In the genomic region with DNA sequence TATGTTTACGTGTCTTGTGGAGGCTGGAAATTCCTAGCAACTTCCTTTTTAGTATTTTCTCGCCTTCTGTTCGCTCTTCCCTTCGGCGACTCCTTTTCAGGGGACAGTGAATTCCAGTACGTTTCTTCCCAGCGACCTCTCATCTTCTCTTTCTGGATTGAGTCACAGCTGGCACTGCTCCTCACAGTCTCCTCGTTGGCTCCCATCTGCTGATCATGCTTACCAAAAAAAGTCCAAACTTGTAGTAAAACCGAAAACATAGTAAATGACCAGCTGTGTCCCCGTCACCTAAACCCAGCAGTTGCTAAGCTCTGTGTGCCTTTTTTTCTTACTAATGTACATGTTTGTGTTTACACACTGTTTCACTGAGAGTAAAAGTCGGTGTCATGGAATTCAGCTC, we compare ENCODE assay signal across 22 mouse cellular contexts. TPM values are rescaled to one million over a fixed set of nuclear protein-coding genes. Genes with fewer than 3 reads are reported as not detected.
DNase-seq lines count a peak whose midpoint lies in the region; ATAC-seq lines count a peak whose summit lies in the region.
"Had no signal": no experiment of that assay in that cellular context is flagged by ENCODE, and none has a peak within 500 bp of the region (broad histone marks: within the 10 kb centered on the region; RNA-seq: fewer than 3 reads in every experiment).

No protein-coding gene starts in this region.

- 68% methylated on average over 11 of the region's 11 CpGs for WGBS in heart, embryonic 16.5 days
- 80% methylated on average over 11 of the region's 11 CpGs for WGBS in heart, embryonic 10.5 days
- 80% methylated on average over 11 of the region's 11 CpGs for WGBS in hindbrain, embryonic 12.5 days

- H3K4me1 ChIP-seq in heart, embryonic 16.5 days (ENCODE audit: control insufficient read depth, insufficient read depth, low read length): no peaks in the 10 kb centered on the region
- peaks cover 3% of the 10 kb centered on the region; the same call in 1 of the 2 replicates for H3K4me1 ChIP-seq in heart, embryonic 10.5 days
- H3K4me1 ChIP-seq in hindbrain, embryonic 12.5 days: no peaks in the 10 kb centered on the region
- H3K4me1 ChIP-seq: limb, embryonic 12.5 days; midbrain, embryonic 12.5 days; neural tube, embryonic 12.5 days had no signal

- H3K27me3 ChIP-seq in heart, embryonic 16.5 days (ENCODE audit: control insufficient read depth, insufficient read depth, low read length): no peaks in the 10 kb centered on the region
- no peaks in the 10 kb centered on the region for H3K27me3 ChIP-seq in heart, embryonic 10.5 days (ENCODE audit: insufficient read depth, poor library complexity, severe bottlenecking)
- no peaks in the 10 kb centered on the region for H3K27me3 ChIP-seq in hindbrain, embryonic 12.5 days
- H3K27me3 ChIP-seq: limb, embryonic 12.5 days; midbrain, embryonic 12.5 days; neural tube, embryonic 12.5 days had no signal

- no peaks in the 10 kb centered on the region for H3K36me3 ChIP-seq in heart, embryonic 16.5 days (ENCODE audit: control insufficient read depth, insufficient read depth)
- no peaks in the 10 kb centered on the region for H3K36me3 ChIP-seq in heart, embryonic 10.5 days
- no peaks in the 10 kb centered on the region for H3K36me3 ChIP-seq in hindbrain, embryonic 12.5 days
- H3K36me3 ChIP-seq: G1E; neural tube, embryonic 12.5 days had no signal

- H3K4me3 ChIP-seq in heart, embryonic 16.5 days (ENCODE audit: low read length): no peak overlapping the region
- H3K4me3 ChIP-seq in heart, embryonic 10.5 days: no peak overlapping the region
- no peak overlapping the region for H3K4me3 ChIP-seq in hindbrain, embryonic 12.5 days
- H3K4me3 ChIP-seq: forebrain, embryonic 10.5 days; limb, embryonic 12.5 days; midbrain, embryonic 12.5 days; neural tube, embryonic 12.5 days had no signal

- no peak overlapping the region for H3K4me2 ChIP-seq in heart, embryonic 16.5 days (ENCODE audit: low read depth, low read length)
- H3K4me2 ChIP-seq in hindbrain, embryonic 12.5 days (replicated peaks): no peak overlapping the region
- H3K4me2 ChIP-seq: limb, embryonic 12.5 days; midbrain, embryonic 12.5 days; neural tube, embryonic 12.5 days had no signal

- no peak for ATAC-seq in heart, embryonic 16.5 days (replicated peaks; ENCODE audit: extremely low read depth, insufficient read depth, low FRiP score)
- no peak for ATAC-seq in hindbrain, embryonic 12.5 days (ENCODE audit: low FRiP score)
- ATAC-seq: forebrain, postnatal 0 days; hindbrain, embryonic 16.5 days; intestine, embryonic 16.5 days had no signal

- peaks cover 3% of the 10 kb centered on the region; the same call in 1 of the 2 replicates for H3K9me3 ChIP-seq in heart, embryonic 16.5 days (replicated peaks; ENCODE audit: control insufficient read depth, low read length)
- no peaks in the 10 kb centered on the region for H3K9me3 ChIP-seq in heart, embryonic 10.5 days
- no peaks in the 10 kb centered on the region for H3K9me3 ChIP-seq in hindbrain, embryonic 12.5 days (replicated peaks)
- H3K9me3 ChIP-seq: forebrain, embryonic 10.5 days; G1E; limb, embryonic 12.5 days; midbrain, embryonic 12.5 days; neural tube, embryonic 12.5 days had no signal

- DNase-seq in gastrocnemius, adult 18-20 months (ENCODE audit: low spot score): peak; percentile 49
- no peak for DNase-seq in gastrocnemius, postnatal 4 days (ENCODE audit: low spot score in 2 of 2)
- DNase-seq in heart, embryonic 10.5 days (ENCODE audit: low spot score): no peak
- peak; percentile 49 for DNase-seq in NIH3T3 (ENCODE audit: low read depth)
- DNase-seq in lung, postnatal 10 days: peak; percentile 66
- DNase-seq: adrenal gland, postnatal 25 days; cerebellum, adult 18-20 months; cerebellum, postnatal 36 days; forebrain, postnatal 0 days; gastrocnemius, postnatal 25 days; kidney, postnatal 4 days; thymus, postnatal 14 days had no signal

- H3K9ac ChIP-seq in heart, embryonic 16.5 days (ENCODE audit: low read length): no peak overlapping the region
- no peak overlapping the region for H3K9ac ChIP-seq in hindbrain, embryonic 12.5 days
- H3K9ac ChIP-seq: forebrain, postnatal 0 days; limb, embryonic 12.5 days; liver, embryonic 14.5 days; midbrain, embryonic 12.5 days; neural tube, embryonic 12.5 days had no signal

- peak overlapping the region; percentile 37; the same call in 1 of the 2 replicates for H3K27ac ChIP-seq in heart, embryonic 16.5 days (ENCODE audit: low read length)
- H3K27ac ChIP-seq in heart, embryonic 10.5 days: no peak overlapping the region
- H3K27ac ChIP-seq in hindbrain, embryonic 12.5 days: no peak overlapping the region
- H3K27ac ChIP-seq: forebrain, embryonic 10.5 days; limb, embryonic 12.5 days; liver, embryonic 14.5 days; midbrain, embryonic 12.5 days; neural tube, embryonic 12.5 days had no signal

RNA-seq across cellular contexts. Expression of a gene that starts 47.6 kb away (rescaled TPM):
- 1 to 10 TPM; 1.7 to 2.5 TPM for total RNA-seq in gastrocnemius, adult 18-20 months (2021)
- 1 to 10 TPM; 4.1 to 4.4 TPM for total RNA-seq in gastrocnemius, postnatal 4 days (2021)
- 7.0 and 9.1 TPM in 2 replicates for polyA plus RNA-seq in heart, embryonic 16.5 days (2015; fragmentation: Nextera tagmentation; extraction: Ambion mirVana)
- 7.7 and 9.7 TPM in 2 replicates for polyA plus RNA-seq in heart, embryonic 10.5 days (2016; fragmentation: Nextera tagmentation; extraction: Ambion mirVana)
- polyA plus RNA-seq in hindbrain, embryonic 12.5 days (2016; fragmentation: Nextera tagmentation; extraction: Ambion mirVana): 11.2 and 13.9 TPM in 2 replicates
- polyA plus RNA-seq: G1E had no signal

Comparison
In these comparisons a context has a peak if more than half of its experiments do, and no peak if none do; other contexts are left out.
1. DNase-seq: peak in gastrocnemius, adult 18-20 months (single experiment), NIH3T3 (single experiment) and lung, postnatal 10 days (single experiment); none in gastrocnemius, postnatal 4 days (0 of 2) and heart, embryonic 10.5 days (single experiment).